Mouse (Mus musculus): Measurements from ENCODE around the gene Tnxb.
A peak's percentile ranks its signal among the peaks of the same experiment; 100 is the strongest.

Gene Tnxb

GRCm38 (mm10) chr17:34670235-34670634 lies at the start of gene Tnxb:
Gene Tnxb, plus strand, starts transcription at chr17:34670535.
- no peak for DNase-seq

GRCm38 (mm10) chr17:34621006-34621405 lies 49.3 kb upstream of the Tnxb start:
- no peak for DNase-seq

- DNase-seq, result no peak
Measured at GRCm38 (mm10) chr17:34623161-34623560, 47.2 kb upstream of the Tnxb start.

- DNase-seq, result no peak
Measured at GRCm38 (mm10) chr17:34624981-34625380, 45.4 kb upstream of the Tnxb start.

- peak; percentile 66 for DNase-seq
Measured at GRCm38 (mm10) chr17:34626062-34626772, 44.1 kb upstream of the Tnxb start.

- no peak for DNase-seq
Measured at GRCm38 (mm10) chr17:34626773-34627092, 43.6 kb upstream of the Tnxb start.

GRCm38 (mm10) chr17:34627093-34627942 lies 43.0 kb upstream of the Tnxb start:
- DNase-seq, result peak; percentile 92

GRCm38 (mm10) chr17:34627943-34628643 lies 42.2 kb upstream of the Tnxb start, which contains the start of gene Ppt2:
Gene Ppt2, minus strand, starts transcription at chr17:34628510.
- DNase-seq, result peak; percentile 86

GRCm38 (mm10) chr17:34628644-34628967 lies 41.7 kb upstream of the Tnxb start:
- DNase-seq, result no peak

- peak; percentile 81 for DNase-seq
Measured at GRCm38 (mm10) chr17:34629221-34629751, 41.0 kb upstream of the Tnxb start, which contains the start of gene Prrt1. Gene Prrt1, plus strand, starts transcription at chr17:34629533.

GRCm38 (mm10) chr17:34629796-34630603 lies 40.3 kb upstream of the Tnxb start:
- DNase-seq, result peak; percentile 81

GRCm38 (mm10) chr17:34630761-34631301 lies 39.5 kb upstream of the Tnxb start:
- DNase-seq, result peak; percentile 77

GRCm38 (mm10) chr17:34631647-34632046 lies 38.7 kb upstream of the Tnxb start:
- peak; percentile 79 for DNase-seq

GRCm38 (mm10) chr17:34632261-34632691 lies 38.1 kb upstream of the Tnxb start:
- peak; percentile 93 for DNase-seq

GRCm38 (mm10) chr17:34635671-34636070 lies 34.7 kb upstream of the Tnxb start:
- no peak for DNase-seq

GRCm38 (mm10) chr17:34637459-34637858 lies 32.9 kb upstream of the Tnxb start:
- peak; percentile 52 for DNase-seq

- DNase-seq, result peak; percentile 66
Measured at GRCm38 (mm10) chr17:34639461-34640255, 30.7 kb upstream of the Tnxb start.

GRCm38 (mm10) chr17:34640778-34641601 lies 29.3 kb upstream of the Tnxb start:
- DNase-seq, result peak; percentile 95

- peak; percentile 46 for DNase-seq
Measured at GRCm38 (mm10) chr17:34641945-34642344, 28.4 kb upstream of the Tnxb start.

GRCm38 (mm10) chr17:34643379-34643778 lies 27.0 kb upstream of the Tnxb start:
- peak; percentile 46 for DNase-seq

Measured in cerebellum, adult 9-11 months (tissue).